Mouse (Mus musculus): Measurements from ENCODE around the gene Gm20661.
"Not testable (repeated sequence)": the region's sequence is repeated elsewhere in the genome, so short reads cannot be mapped to it uniquely, and the experiment has no call there.

Gene Gm20661

GRCm38 (mm10) chr9:108001922-108002770 lies 19.3 kb downstream of the Gm20661 start, which contains the start of gene Ip6k1:
Ip6k1 (plus strand) TSS chr9:108002501.
- peak; percentile 100 for DNase-seq (ENCODE audit: low spot score in 2 of 2)

DNA sequence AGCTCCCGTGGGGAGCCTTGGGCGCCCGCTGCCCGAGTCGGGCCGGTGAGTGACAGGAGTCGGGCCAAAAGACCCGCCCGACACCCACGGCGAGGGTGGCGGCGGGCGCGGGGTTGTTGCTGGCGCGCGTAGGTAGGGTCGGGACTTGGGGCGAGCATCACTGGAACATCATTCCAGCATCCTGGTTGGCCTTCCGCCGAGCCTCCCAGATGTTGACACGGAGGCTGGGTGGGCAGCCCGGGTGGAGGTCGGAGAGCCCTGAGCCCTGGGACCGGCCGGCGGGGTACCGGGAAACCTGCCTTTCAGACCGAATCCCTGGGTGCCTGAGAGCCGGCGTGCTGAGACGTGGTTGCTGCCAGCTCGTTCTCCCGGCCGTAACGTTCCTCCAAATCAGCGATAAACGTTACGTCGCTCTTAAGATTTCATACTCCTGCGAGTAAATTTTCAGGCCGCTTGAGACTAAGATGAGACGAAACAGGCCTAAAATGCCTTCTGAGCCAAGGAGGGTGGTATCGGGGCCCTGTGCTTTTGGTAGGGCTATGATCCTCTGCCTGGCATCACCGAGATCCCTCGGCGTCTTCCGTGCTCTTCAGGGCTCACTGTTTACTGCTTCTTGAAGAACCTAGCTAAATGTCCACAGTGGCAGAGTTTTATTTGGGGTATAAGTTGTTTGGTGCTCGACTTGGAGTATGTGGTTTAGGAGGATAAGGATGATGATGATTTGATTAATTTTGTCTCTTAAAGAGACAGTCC lies 20.1 kb downstream of the Gm20661 start:
- DNase-seq (ENCODE audit: low spot score in 2 of 2), result no peak

DNA sequence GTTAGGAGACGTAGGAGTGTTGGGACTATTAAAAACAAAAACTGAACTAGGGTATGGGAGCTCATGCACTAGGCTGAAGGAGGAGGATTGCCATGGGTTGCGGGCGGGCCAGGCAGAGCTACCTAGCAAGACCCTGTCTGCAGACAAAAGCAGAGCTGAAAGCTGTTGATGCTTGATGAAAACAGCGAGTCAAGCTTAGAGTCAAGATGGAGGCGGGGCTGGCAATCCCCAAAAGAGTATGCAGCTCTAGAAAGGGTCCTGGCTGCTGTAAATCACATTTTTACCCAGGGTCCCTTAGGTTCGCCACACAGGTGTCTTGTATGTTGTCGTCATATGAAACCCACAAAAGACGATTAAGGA lies 20.7 kb downstream of the Gm20661 start:
- no peak for DNase-seq (ENCODE audit: low spot score in 2 of 2)

GRCm38 (mm10) chr9:108008041-108008440 lies 25.2 kb downstream of the Gm20661 start:
- DNase-seq (ENCODE audit: low spot score in 2 of 2), result no peak

DNA sequence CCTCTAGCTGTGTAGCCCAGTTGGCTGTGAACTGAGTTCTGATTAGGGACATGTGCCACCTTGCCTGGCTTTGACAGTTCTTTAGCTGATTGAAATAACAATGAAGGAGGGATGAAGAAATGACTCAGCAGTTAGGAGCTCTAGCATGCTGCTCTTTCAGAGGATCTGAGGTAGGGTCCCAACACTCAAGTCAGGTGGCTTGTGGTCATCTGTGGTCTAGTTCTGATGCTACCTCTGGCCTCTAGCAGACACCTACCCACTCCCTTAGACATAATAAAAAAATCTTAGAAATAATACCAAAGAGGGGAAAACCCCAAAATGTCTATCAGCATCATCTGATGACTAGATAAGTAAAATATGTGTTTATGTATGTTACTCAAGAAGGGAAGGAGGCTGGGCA lies 27.5 kb downstream of the Gm20661 start:
- DNase-seq (ENCODE audit: low spot score in 2 of 2), result no peak

- DNase-seq (ENCODE audit: low spot score in 2 of 2), result not testable (repeated sequence)
Measured at GRCm38 (mm10) chr9:108013577-108013976, 30.7 kb downstream of the Gm20661 start.

- no peak for DNase-seq (ENCODE audit: low spot score in 2 of 2)
Measured at GRCm38 (mm10) chr9:108017127-108017526, 34.3 kb downstream of the Gm20661 start.

GRCm38 (mm10) chr9:108020741-108021140 lies 37.9 kb downstream of the Gm20661 start:
- no peak for DNase-seq (ENCODE audit: low spot score in 2 of 2)

GRCm38 (mm10) chr9:108023216-108023615 lies 40.4 kb downstream of the Gm20661 start:
- DNase-seq (ENCODE audit: low spot score in 2 of 2), result no peak

GRCm38 (mm10) chr9:108026584-108026983 lies 43.7 kb downstream of the Gm20661 start:
- DNase-seq (ENCODE audit: low spot score in 2 of 2), result no peak

- DNase-seq (ENCODE audit: low spot score in 2 of 2), result no peak
Measured at GRCm38 (mm10) chr9:108027867-108028266, 45.0 kb downstream of the Gm20661 start.

DNA sequence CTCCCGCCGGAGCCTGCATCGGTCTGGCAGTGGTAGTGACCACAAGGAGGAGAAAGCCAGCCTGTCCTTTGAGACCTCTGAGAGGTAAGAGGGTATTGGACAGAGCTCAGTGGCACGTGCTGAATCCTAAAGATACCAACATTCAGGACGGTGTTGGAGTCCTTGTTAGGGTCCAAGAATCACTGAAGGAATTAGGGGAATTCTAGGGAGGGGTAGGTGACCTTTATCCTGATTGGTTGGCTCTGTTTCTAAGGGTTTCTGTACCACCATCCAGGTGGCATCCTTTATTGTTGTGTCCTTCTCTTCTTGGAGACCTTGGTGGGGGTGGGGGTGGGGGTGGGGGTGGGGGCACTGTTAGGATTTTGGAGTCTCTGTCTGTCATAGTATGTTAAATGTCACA lies 49.3 kb downstream of the Gm20661 start:
- no peak for DNase-seq (ENCODE audit: low spot score in 2 of 2)

DNA sequence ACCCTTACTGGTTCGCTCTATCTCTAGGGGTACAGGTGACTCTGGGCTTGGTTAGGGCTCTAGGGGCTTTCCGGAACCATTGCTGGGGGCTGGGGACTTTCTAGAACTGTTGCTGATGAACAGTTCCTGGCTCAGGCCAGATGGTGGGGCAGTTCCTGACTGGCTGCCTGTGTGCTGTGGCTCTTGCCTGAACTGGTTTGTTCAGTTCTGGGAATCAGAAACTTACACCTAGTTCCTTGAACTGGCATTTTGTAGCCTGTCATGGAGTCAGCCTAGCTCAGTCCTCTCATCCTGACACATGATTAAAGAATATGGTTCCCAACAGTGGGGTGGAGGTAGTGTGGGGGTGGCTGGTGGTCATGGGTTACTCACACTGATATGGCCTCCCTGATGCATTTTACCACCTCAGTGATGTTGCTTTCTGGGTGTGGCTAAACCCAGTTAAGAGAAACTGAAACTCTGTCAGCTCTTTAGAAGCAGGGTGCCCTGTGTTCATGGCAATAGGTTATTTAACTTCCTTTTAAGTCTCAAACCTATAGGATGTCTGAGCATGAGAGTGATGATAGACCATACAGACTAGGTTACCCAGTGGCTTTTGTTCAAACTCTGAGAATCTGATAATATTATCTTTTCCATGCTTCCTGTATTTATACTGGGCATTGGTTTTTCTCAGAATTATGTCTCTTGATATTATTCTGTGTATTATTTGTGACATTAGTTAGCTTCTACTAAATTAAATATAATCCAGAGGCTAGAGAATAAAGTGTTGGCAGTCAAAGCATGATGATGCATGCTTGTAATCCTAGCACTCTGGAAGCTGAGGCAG lies 52.7 kb downstream of the Gm20661 start:
- DNase-seq (ENCODE audit: low spot score in 2 of 2), result no peak

Data from cerebellum, postnatal 4 days (tissue).